Mouse (Mus musculus): ENCODE measurements around the gene F2r. TPM values are rescaled to one million over a fixed set of nuclear protein-coding genes. Genes with fewer than 3 reads are reported as not detected.
A peak's percentile ranks its signal among the peaks of the same experiment; 100 is the strongest.

F2r gene
- 10 to 100 TPM; 27.9 to 30.4 TPM for total RNA-seq (2021)
- long read RNA-seq, experiment 1, transcript F2r-201 (2 exons, 3,336 nt), result major isoform, 46 of 58 reads
- long read RNA-seq, experiment 1, partial matches to known transcripts, result 0 of 58 reads
- long read RNA-seq, experiment 1, other reads (novel, unspliced or antisense), result 12 of 58 reads
- long read RNA-seq, experiment 2, transcript F2r-201 (2 exons, 3,336 nt), result major isoform, 61 of 66 reads
- long read RNA-seq, experiment 2, partial matches to known transcripts, result 4 of 66 reads
- long read RNA-seq, experiment 2, other reads (novel, unspliced or antisense), result 1 of 66 reads

- intact Hi-C loops (cut with DNase I), result loop anchor here (2.0 to 5.0 kb wide), 2 partner anchors 40 to 56 kb away; no protein-coding TSS in a partner anchor
Measured at GRCm38 (mm10) chr13:95618309-95618712, at the start of gene F2r. F2r (minus strand) TSS chr13:95618487.

GRCm38 (mm10) chr13:95667260-95667659 is 49.0 kb upstream of the F2r start:
- intact Hi-C loops (cut with DNase I), result loop anchor here (1.0 to 2.0 kb wide), 3 partner anchors 50 to 104 kb away; no protein-coding TSS in a partner anchor

More at GRCm38 (mm10) chr13:95618309-95618712, at the start of gene F2r:
- peak; percentile 89 to 90 for DNase-seq

DNA sequence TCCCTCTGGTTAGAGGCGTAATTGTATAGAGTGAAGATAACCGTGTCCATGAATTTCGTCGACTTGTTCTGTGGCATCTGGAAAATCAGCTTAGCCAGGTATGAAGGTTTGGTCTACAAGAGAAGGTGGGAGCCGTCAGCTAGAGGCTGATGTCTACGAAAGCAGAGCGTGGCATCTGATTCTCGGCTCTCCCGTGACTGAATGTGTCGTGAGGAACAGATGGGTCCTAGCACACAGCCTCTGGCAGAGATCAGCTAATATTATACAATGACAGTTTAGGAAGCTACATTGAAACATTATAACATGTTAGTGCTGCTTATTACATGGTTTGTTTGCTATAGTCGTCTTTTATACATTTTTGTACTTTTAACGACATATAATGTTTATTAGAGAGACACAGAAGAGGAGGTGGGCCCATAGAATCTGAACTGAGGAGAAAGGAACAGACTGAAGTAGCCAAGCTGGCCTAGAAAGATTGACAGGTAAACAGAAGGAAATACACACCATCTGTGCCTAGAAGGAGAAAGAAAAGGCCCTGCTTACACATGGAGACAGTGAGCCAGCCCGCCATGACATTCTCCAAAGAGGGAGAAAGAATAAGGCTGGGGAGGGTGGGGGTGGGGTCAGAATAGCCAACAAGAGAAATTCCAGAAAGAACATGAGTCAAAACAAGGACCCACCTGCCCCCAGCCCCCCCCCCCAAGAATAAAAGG is 47.5 kb upstream of the F2r start:
- DNase-seq, result no peak
- intact Hi-C loops (cut with DNase I), result loop anchor here (2.0 kb wide), 2 partner anchors 49 to 55 kb away; no protein-coding TSS in a partner anchor

More at GRCm38 (mm10) chr13:95667260-95667659, 49.0 kb upstream of the F2r start:
- peak; percentile 13 to 42 for DNase-seq

- intact Hi-C loops (cut with DNase I), result no loop called here
- DNase-seq, result no peak
Measured at GRCm38 (mm10) chr13:95663834-95664233, 45.5 kb upstream of the F2r start.

DNA sequence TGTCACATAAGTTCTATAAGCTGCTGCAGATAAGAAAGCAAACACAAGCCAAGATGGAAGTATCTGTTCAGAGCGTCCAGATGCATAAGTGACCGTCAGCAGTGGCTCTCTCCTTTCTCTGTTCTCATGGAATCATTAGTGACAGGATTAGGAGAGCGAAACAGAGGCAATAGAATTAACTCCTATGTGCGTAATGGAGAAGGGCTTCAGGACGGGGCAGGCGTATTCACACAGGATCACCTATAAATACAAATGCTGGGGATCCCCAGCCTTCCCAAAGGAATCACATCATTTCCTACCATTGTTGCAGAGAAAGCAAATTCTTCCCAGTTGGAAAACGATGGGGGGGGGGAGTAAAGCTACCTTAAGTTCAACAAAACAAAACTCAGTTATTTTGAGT is 41.1 kb upstream of the F2r start:
- intact Hi-C loops (cut with DNase I), result loop anchor here (2.0 kb wide), 1 partner anchor 41 kb away; the partner anchor contains the start of gene F2r
- DNase-seq, result no peak

DNA sequence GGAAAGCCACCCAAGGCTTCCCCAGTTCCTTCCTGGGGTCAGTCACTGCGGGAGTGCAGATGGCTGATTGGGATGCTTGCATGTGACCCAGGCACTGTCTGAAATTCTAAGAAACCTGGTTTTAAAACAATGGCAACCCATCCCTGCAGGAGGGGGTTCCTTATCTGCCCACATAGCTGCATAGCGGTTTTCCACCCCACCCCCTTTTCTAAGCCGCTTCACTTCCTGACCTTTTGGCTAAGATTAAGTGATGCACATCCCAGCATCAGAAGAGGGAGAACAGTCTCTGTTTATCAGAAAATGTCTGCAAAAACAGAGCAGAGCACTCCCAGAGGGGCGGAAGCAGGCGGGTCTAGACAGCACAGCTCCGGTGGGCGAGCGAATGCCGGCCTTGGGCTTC is 38.9 kb upstream of the F2r start:
- intact Hi-C loops (cut with DNase I), result no loop called here
- DNase-seq, result no peak

GRCm38 (mm10) chr13:95655284-95655683 is 37.0 kb upstream of the F2r start:
- intact Hi-C loops (cut with DNase I), result no loop called here
- peak in 1 of 2 experiments; percentile 29 for DNase-seq

GRCm38 (mm10) chr13:95653696-95654095 is 35.4 kb upstream of the F2r start:
- intact Hi-C loops (cut with DNase I), result no loop called here
- DNase-seq, result no peak

DNA sequence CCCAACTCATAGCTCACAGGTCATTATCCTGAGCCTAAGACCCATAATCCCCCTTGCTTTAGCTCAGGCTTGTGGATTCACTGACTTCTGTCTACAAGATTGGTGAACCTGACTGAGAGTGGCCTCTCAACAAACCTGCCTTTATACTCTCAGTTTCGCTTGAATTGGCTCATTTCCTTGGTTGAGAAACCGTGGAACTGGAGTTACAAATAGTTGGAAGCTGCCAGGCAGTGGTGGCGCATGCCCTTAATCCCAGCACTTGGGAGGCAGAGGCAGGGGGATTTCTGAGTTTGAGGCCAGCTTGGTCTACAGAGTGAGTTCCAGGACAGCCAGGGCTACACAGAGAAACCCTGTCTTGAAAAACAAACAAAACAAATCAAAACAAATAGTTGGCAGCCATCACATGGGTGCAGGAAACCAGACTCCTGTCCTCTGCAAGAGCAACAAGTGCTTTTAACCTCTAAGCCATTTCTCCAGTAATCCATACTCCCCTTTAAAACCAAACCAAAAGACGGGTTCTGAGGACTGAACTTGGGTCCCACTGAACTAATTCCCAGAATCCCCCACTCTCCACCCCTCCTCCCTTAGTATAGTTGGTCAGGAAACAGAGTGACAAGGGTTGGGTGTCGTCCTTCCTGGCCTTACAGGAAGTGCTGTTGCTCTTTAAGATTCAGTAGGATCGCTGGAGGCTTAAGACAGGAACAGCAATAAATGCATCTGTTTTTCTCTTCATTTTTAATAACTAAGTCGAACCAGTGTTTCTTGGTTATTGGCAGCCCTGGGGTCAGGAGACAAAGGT is 33.8 kb upstream of the F2r start:
- intact Hi-C loops (cut with DNase I), result no loop called here
- no peak for DNase-seq

DNA sequence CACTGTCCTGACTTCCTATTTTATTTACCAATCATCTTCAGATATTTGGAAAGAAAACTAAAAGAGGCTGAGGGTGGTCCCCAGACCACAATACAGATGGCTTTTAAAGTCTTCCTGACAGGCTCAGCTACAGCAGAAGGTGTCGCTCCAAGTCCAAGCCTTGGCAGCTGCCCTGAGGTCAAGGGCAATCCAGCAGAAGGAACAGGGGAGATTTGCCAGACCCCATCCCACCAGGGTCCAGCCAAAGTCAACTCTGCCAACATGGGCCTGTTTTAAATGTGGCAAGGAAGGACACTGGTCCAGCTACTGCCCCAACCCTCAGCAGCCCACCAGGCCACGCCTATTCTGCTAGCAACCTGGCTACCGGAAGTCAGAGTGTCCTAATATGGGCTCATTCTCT is 31.7 kb upstream of the F2r start:
- no peak for DNase-seq
- intact Hi-C loops (cut with DNase I), result no loop called here

- intact Hi-C loops (cut with DNase I), result no loop called here
- no peak for DNase-seq
Measured at GRCm38 (mm10) chr13:95647248-95647647, 29.0 kb upstream of the F2r start.

DNA sequence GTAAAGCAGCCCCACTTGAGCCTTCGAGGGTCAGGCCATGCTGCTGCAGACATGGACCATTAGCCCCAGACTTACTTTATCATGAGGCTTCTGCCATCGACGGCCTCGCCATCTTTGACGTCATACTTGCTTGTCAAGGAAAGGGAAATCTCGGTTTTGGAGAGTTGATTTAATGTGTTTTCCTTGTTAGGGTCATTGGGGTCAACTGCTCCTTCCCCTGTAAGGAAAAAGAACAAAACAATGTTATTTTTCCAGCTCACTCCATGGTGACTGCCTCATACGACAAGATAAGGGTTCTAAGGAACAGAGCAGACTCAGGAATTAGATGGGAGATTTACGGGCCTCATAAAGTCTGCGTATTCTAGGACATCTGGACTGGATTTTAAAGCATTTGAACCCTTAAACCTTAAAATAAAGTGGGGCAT is 28.4 kb upstream of the F2r start:
- DNase-seq, result no peak
- intact Hi-C loops (cut with DNase I), result no loop called here

DNA sequence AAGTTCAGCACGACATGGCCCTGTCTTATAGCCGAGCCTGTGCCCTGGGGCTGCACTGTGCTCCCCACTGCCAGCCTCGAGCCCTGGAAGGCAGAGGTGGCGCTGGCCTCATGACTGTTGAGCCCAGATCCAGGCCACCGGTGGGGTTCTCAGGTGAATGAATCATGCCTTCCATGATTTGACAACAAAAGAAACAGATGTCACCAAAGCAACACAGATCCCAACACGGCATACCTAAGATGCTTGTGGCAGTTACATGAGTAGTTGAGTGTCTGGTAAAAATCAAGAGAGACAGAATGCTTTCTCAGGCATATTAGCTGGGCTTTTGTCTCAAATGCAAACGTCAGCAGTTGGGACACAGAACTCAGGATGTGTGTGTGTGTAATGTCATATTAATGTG is 25.5 kb upstream of the F2r start:
- no peak for DNase-seq
- intact Hi-C loops (cut with DNase I), result no loop called here

DNA sequence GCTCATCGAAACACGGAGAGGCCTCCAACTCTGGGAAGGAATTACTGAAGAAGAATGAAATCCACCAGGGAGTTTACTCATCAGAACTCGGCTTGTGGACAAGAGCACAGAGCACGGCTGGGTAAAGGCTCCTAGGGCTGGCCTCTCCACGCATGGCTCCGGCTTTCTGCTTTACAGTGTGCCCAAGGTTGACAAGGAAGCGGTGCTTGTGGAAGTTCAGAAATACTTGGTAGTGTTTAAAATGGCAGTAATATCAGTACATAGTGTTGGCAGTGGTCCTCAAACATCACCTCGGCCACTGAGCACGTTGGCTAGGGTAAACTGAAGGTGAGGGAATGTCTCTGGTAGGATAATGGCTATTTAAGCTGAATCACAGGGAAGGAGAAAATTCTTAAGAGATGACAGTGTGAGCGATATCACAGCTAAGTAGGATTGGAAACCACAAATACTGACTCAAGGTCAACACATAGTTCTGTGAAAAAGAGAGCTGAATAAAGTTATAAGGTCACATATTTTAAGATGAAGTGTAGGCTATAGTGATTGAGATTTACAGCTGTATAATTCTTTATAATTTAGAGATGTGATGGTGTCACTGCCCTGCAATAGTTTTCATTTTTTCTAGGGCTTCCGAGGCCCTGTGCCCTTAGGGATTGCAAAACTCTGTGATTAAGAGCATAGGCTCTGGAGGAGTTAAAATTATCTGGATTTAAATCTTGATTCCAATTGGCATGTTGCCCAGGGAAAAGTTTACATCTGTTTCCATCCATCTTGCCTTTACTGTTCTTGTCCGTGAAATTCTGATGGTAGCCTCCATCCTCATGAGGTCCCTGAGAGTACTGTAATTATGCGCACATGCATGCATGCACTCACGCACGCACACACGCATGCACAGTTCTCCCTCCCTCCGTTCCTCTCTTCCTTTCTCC is 23.0 kb upstream of the F2r start:
- DNase-seq, result no peak
- intact Hi-C loops (cut with DNase I), result no loop called here

DNA sequence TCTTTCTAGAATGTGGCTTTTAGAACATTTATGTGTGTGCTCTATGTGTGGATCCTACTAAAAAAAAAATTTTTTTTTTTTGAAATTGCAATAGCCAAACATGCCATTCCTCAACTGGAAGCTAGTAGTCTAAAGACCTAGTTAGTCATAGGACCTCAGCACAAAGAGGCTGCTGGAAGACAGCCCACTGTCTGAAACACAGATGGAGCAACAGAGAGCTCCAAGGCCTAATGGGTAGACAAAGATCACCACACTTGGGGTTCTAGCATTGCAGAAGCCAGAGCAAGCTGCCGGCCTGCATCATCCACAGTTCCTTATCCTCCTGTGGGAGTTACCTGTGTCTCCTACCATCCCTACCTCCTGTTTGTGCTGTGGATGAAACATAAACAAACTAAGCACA is 22.1 kb upstream of the F2r start:
- DNase-seq, result no peak
- intact Hi-C loops (cut with DNase I), result no loop called here

- DNase-seq, result no peak
- intact Hi-C loops (cut with DNase I), result no loop called here
Measured at GRCm38 (mm10) chr13:95639336-95640116, 21.2 kb upstream of the F2r start.

- no peak for DNase-seq
- intact Hi-C loops (cut with DNase I), result no loop called here
Measured at GRCm38 (mm10) chr13:95638894-95639293, 20.6 kb upstream of the F2r start.

- no peak for DNase-seq
- intact Hi-C loops (cut with DNase I), result no loop called here
Measured at GRCm38 (mm10) chr13:95637737-95638136, 19.4 kb upstream of the F2r start.

DNA sequence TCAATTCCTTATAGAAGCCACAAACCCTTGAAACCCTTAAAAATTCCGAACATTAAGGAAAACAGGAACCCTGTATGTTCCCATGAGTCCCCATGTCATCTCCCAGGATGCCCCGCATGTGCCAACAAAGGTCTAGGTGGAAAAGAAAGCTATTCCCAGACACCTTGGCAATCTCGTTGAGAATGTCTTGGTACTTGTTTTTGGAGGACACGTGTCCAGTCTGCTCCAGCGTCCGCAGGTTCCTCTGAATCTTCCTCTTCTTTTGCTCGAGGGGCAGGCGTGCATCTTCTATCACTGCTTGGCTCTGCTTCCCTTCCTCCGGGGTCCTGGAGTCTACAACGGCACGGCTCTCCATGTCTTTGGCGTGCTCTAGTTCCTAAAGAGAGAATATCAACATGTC is 17.0 kb upstream of the F2r start:
- intact Hi-C loops (cut with DNase I), result no loop called here

More for the DNA sequence above, 17.0 kb upstream of the F2r start:
- no peak for DNase-seq
